Mouse (Mus musculus) ES-Bruce4 (cell line): ENCODE measurements around the gene Hcst.
A peak's percentile ranks its signal among the peaks of the same experiment; 100 is the strongest.

Experiments used
- CTCF ChIP-seq: IDR thresholded peaks from one replicate; pipeline ENCODE4 v1.8.1; 2011; ENCODE audit warnings: low read depth, low read length
- EP300 ChIP-seq: IDR thresholded peaks from 2 replicates; pipeline ENCODE4 v1.6.1; 2011; ENCODE audit warnings: low read depth, low read length; ENCODE audit not compliant: insufficient read depth
- POLR2A ChIP-seq: IDR thresholded peaks from one replicate; pipeline ENCODE4 v1.8.1; 2011; ENCODE audit warnings: low read length; ENCODE audit not compliant: insufficient read depth

- TF ChIP-seq CTCF: no peak
- peak; percentile 39 for TF ChIP-seq POLR2A
- TF ChIP-seq EP300: peak; percentile 49; the same call in 1 of the 2 replicates
Measured at GRCm38 (mm10) chr7:30453766-30454165, 34.1 kb upstream of the Hcst start.
